Mouse (Mus musculus) midbrain, embryonic 14.5 days (tissue): ENCODE results near the gene S1pr5. TPM values are rescaled to one million over a fixed set of nuclear protein-coding genes. Genes with fewer than 3 reads are reported as not detected.
A peak's percentile ranks its signal among the peaks of the same experiment; 100 is the strongest.
"Not testable (repeated sequence)": the region's sequence is repeated elsewhere in the genome, so short reads cannot be mapped to it uniquely, and the experiment has no call there.

Experiments
- ATAC-seq: fragments of 200-750 bp; cut with Nextera tagmentation; 2 replicates; pipeline ENCODE4 v1.8.0; 2017; ENCODE audit warnings: moderate number of reproducible peaks, moderate library complexity; ENCODE audit not compliant: low FRiP score, low TSS enrichment
- DNase-seq: peaks from one replicate; pipeline ENCODE4 v3.0.0-alpha.2; 2015
- H3K27ac ChIP-seq: fragments of 300-500 bp; sonication (generic); replicated peaks from 2 replicates; pipeline ENCODE4 v1.5.1; 2014; ENCODE audit warnings: mild to moderate bottlenecking, low read depth, low read length, moderate library complexity
- H3K27me3 ChIP-seq: fragments of 300-500 bp; sonication (generic); 2 replicates; pipeline ENCODE4 v1.6.1; 2014; ENCODE audit warnings: low read length, control low read depth, mixed read lengths; ENCODE audit not compliant: control insufficient read depth, insufficient read depth
- H3K36me3 ChIP-seq: fragments of 300-500 bp; sonication (generic); 2 replicates; pipeline ENCODE4 v1.6.1; 2014; ENCODE audit warnings: low read length, control low read depth; ENCODE audit not compliant: control insufficient read depth, insufficient read depth
- H3K4me1 ChIP-seq: fragments of 300-500 bp; sonication (generic); 2 replicates; pipeline ENCODE4 v1.6.1; 2014; ENCODE audit warnings: mild to moderate bottlenecking, antibody characterized with exemption, low read length, control low read depth; ENCODE audit not compliant: control insufficient read depth, insufficient read depth
- H3K4me2 ChIP-seq: fragments of 300-500 bp; sonication (generic); 2 replicates; pipeline ENCODE4 v1.6.1; 2014; ENCODE audit warnings: mild to moderate bottlenecking, low read length, moderate library complexity
- H3K4me3 ChIP-seq: fragments of 300-500 bp; sonication (generic); replicated peaks from 2 replicates; pipeline ENCODE4 v1.5.1; 2014; ENCODE audit warnings: low read depth, low read length
- H3K9ac ChIP-seq: fragments of 300-500 bp; sonication (generic); replicated peaks from 2 replicates; pipeline ENCODE4 v1.6.1; 2014; ENCODE audit warnings: mild to moderate bottlenecking, low read length, moderate library complexity
- H3K9me3 ChIP-seq: fragments of 300-500 bp; sonication (generic); 2 replicates; pipeline ENCODE4 v1.6.1; 2016; ENCODE audit warnings: low read length, control low read depth, mixed read lengths; ENCODE audit not compliant: control insufficient read depth
- WGBS: fragments of 180-500 bp; shearing (Covaris S2); extraction: QIAGEN DNeasy Blood & Tissue Kit; methylation state at CpG from one replicate; pipeline ENCODE4 v1.1.7; 2014; 5-methylcytosine and 5-hydroxymethylcytosine counted together
- polyA plus RNA-seq: library from polyadenylated mRNA; unstranded; fragments of >200 nt; fragmentation: Nextera tagmentation; extraction: Ambion mirVana; gene quantifications from 2 replicates; pipeline ENCODE4 v1.2.1, GENCODE M21; 2014

Gene S1pr5
- polyA plus RNA-seq, 1 experiment from 2014 or later = 2.3 TPM

DNA sequence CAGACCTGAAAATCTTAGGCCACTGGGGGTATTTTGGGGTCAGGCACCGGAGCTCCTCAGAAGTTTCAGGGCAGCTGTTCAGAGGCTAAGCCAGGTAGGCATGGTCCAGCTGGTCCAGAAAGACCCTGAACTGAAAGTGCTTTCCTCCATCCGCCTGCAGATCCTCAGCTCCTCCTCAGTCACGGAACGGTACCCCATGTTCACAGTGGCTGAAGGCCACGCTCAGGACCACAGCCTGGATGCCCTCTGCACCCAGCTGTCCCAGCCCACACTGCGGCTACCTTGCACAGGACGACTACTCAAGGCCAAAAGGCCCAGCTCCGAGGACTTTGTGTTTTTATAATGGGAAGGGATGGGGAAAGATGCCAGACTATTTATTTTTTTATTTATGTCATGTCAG, 24.9 kb upstream of the S1pr5 start:
- DNase-seq (no peak), ATAC-seq (no peak)
- no peak overlapping the region for H3K4me3 ChIP-seq
- H3K4me1 ChIP-seq = no peaks in the 10 kb centered on the region
- no peak overlapping the region for H3K27ac ChIP-seq
- H3K9ac ChIP-seq = no peak overlapping the region
- WGBS = 87% methylated on average over 8 of the region's 8 CpGs
- no peaks in the 10 kb centered on the region for H3K9me3 ChIP-seq
- no peak overlapping the region for H3K4me2 ChIP-seq
- peaks cover 98% of the 10 kb centered on the region for H3K36me3 ChIP-seq
- H3K27me3 ChIP-seq = no peaks in the 10 kb centered on the region

DNA sequence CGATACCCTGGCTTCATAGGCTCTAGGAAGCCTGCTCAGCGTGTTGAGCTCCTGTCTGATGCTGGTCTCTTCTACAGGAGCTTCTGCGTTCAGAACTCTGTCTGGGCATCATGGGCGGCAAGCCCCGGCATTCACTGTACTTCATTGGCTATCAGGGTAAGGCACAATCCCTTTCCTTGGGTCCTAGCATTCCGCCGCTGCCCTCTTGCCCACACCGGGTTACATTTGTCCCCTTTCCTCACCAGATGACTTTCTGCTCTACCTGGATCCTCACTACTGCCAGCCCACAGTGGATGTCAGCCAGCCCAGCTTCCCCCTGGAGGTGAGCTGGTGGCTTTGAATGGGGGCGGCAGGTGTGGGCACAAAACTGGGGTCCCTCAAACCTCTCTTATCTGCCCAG, 24.1 kb upstream of the S1pr5 start:
- no peaks in the 10 kb centered on the region for H3K9me3 ChIP-seq
- H3K4me2 ChIP-seq = no peak overlapping the region
- no peaks in the 10 kb centered on the region for H3K27me3 ChIP-seq
- H3K27ac ChIP-seq = no peak overlapping the region
- ATAC-seq (no peak), DNase-seq (no peak)
- no peaks in the 10 kb centered on the region for H3K4me1 ChIP-seq
- no peak overlapping the region for H3K4me3 ChIP-seq
- peaks cover 96% of the 10 kb centered on the region for H3K36me3 ChIP-seq
- H3K9ac ChIP-seq = no peak overlapping the region
- 94% methylated on average over 9 of the region's 9 CpGs for WGBS

DNA sequence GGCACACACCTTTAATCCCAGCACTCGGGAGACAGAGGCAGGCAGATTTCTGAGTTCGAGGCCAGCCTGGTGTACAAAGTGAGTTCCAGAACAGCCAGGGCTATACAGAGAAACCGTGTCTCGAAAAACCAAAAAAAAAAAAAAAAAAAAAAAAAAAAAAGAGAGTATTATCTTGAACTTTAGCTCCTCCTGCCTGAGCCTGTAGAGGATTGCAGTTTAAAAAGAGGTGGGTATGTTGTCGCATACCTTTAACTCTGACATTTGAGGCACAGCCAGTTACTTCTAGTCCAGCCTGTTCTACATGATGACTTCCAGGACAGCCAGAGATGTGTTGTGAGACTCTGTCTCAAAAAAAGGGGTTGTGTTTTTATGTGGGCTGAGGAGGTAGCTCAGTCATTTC, 21.3 kb upstream of the S1pr5 start:
- H3K36me3 ChIP-seq = peaks cover 73% of the 10 kb centered on the region
- not testable (repeated sequence) for H3K4me3 ChIP-seq, H3K4me2 ChIP-seq, H3K9ac ChIP-seq, H3K27me3 ChIP-seq, H3K27ac ChIP-seq, ATAC-seq, H3K9me3 ChIP-seq, DNase-seq
- H3K4me1 ChIP-seq = peaks cover 13% of the 10 kb centered on the region
- WGBS = 89% methylated on average over 5 of the region's 5 CpGs

DNA sequence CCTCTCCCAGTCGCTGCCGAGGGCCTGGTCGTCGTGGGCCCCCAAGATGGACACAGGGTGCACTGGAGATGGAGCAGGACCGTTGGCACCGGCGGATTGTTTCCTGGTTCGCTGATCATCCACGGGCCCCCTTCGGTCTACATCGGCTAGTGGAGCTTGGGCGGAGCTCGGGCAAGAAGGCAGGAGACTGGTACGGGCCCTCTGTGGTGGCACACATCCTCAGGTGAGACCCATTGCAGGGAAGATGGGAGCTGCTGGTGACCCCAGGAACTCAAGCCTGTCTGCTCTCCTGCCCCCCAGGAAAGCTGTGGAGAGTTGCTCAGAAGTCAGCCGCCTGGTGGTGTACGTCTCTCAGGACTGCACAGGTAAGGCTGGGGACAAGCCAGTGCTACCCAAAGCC, 20.1 kb upstream of the S1pr5 start:
- H3K36me3 ChIP-seq = peaks cover 61% of the 10 kb centered on the region
- no peak overlapping the region for H3K27ac ChIP-seq
- H3K9me3 ChIP-seq = no peaks in the 10 kb centered on the region
- ATAC-seq (no peak), DNase-seq (no peak)
- H3K4me3 ChIP-seq = no peak overlapping the region
- WGBS = 94% methylated on average over 16 of the region's 16 CpGs
- H3K4me2 ChIP-seq = no peak overlapping the region
- H3K9ac ChIP-seq = no peak overlapping the region
- H3K4me1 ChIP-seq = peaks cover 16% of the 10 kb centered on the region
- H3K27me3 ChIP-seq = no peaks in the 10 kb centered on the region

DNA sequence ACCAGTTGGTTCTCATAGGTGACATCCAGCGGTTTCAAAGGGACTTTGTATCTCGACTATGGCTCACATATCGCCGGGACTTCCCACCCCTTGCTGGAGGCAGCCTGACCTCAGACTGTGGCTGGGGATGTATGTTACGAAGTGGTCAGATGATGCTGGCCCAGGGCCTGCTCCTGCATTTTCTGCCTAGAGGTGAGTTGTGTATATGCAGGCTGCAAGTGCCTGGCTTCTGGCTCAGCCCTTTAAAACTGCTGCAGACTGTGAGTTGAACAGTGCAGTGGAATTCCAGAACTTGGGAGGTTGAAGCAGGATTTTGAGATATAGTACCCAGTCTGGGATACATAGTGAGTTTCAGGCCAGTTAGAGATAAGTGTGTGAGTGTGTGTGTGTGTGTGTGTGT, 18.6 kb upstream of the S1pr5 start:
- H3K27me3 ChIP-seq = no peaks in the 10 kb centered on the region
- H3K4me3 ChIP-seq = no peak overlapping the region
- H3K4me2 ChIP-seq = peak overlapping the region; percentile 70
- no peak for DNase-seq
- peaks cover 16% of the 10 kb centered on the region for H3K4me1 ChIP-seq
- no peak overlapping the region for H3K27ac ChIP-seq
- H3K9ac ChIP-seq = 0 out of 2 replicates have a peak overlapping the region, but pooled peaks have one; percentile 20
- H3K9me3 ChIP-seq = no peaks in the 10 kb centered on the region
- WGBS = 96% methylated on average over 5 of the region's 5 CpGs
- peaks cover 46% of the 10 kb centered on the region for H3K36me3 ChIP-seq
- ATAC-seq = no peak

DNA sequence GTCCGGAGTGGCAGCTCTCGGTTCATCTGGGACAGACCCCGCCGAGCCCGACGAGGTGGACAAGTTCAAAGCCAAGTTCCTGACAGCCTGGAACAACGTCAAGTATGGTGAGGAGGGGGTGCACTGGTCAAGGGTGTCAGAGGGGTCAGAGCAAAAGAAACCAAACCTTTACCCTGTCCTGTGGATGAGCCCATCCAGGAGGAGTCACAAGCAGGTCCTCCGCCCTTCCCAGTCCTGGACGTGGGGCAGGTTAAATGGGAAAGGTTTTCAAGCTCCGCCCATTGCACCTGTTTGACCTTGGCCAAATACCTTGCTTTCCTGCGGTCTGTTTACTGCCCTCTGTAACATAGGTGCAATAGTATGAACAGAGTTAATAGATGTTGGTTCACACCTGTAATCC, 17.4 kb upstream of the S1pr5 start:
- H3K27ac ChIP-seq = no peak overlapping the region
- peak; percentile 51 for ATAC-seq
- WGBS = 6% methylated on average over 11 of the region's 11 CpGs

DNA sequence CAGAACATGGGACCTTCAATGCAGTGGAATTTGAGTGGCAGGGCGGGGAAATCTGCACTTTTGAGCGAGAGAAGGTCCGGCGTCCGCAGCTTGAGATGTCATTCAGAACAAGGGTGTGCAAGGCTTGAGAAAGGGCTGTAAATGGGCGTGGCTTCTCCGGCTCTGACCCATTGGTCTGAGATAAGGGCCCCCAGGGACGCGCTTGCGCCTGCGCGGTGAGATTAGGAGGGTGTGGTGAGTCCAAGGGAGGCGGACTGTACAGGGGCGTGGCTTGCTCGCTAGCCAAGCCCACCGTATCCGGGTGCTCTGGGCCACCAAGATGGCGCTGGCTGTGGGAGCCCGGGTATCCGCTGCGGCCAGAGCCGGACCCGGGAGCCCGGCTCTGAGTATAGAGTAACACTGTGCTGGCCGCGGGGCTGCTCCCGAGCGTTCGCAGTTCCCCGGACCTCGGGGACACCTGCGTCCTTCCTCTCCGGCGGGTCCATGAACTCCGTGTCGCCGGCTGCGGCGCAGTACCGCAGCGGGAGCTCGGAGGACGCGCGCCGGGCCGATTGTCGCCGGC, 16.8 kb upstream of the S1pr5 start, which contains the start of gene Atg4d:
TSS of gene Atg4d (plus strand) at position 294 of the 562 bp plus-strand sequence.
- H3K27me3 ChIP-seq = no peaks in the 10 kb centered on the region
- peaks cover 16% of the 10 kb centered on the region for H3K4me1 ChIP-seq
- peak within 1 kb of the TSS; percentile 84 for H3K9ac ChIP-seq
- WGBS = under 1% methylated on average over 49 of the region's 49 CpGs
- no peaks in the 10 kb centered on the region for H3K9me3 ChIP-seq
- H3K27ac ChIP-seq = peak within 1 kb of the TSS; percentile 76
- peak; percentile 99 for DNase-seq
- ATAC-seq = peak; percentile 98
- peak within 1 kb of the TSS; percentile 90 for H3K4me3 ChIP-seq
- H3K36me3 ChIP-seq = peaks cover 28% of the 10 kb centered on the region
- peak within 1 kb of the TSS; percentile 70 for H3K4me2 ChIP-seq

More for the DNA sequence above, 17.4 kb upstream of the S1pr5 start:
- Histone ChIP-seq H3K4me2 (peak overlapping the region; percentile 70), H3K4me3 (peak overlapping the region; percentile 90), H3K4me1 (peaks cover 16% of the 10 kb centered on the region), H3K36me3 (peaks cover 34% of the 10 kb centered on the region), H3K27me3 (no peaks in the 10 kb centered on the region), H3K9me3 (no peaks in the 10 kb centered on the region), H3K9ac (peak overlapping the region; percentile 84)
- no peak for DNase-seq

DNA sequence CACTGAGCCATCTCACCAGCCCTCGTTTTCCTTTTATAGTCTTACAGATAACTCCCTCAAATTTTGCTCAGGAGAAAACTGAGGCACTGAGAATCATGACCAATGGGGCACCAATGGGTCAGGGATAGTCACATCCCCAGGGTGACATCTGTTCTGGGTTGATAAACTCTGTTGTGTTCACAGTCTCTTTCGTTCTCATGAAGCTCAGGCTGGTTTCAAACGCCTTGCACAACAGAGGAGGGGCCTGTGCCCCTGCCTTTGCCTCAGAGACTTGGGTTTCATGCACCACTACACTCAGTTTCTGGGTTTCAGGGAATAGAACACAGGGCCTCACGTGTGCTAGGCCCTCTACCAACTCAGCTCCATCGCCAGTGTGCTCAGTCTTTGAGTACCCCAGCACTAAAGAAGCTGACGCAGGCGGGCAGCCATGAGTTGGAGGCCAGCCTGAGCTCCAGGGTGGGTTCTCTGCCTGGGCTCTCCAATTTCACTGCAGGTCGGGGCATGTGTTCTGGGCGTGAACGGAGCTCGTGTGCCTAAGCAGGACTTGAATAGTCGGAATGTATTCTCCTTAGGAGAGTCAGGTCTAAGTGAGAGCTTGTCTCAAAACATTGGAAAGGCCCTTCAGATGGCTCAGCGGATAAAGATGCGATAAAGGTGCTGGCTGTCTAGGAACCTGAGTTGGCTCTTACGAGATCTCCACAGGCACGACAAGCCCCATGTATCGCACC, 16.2 kb upstream of the S1pr5 start:
- no peak for DNase-seq
- WGBS = 17% methylated on average over 17 of the region's 17 CpGs
- peak overlapping the region; percentile 90 for H3K4me3 ChIP-seq
- H3K27ac ChIP-seq = peak overlapping the region; percentile 76
- no peaks in the 10 kb centered on the region for H3K27me3 ChIP-seq
- peaks cover 16% of the 10 kb centered on the region for H3K4me1 ChIP-seq
- peak overlapping the region; percentile 70 for H3K4me2 ChIP-seq
- 0 out of 2 replicates have a peak, but pooled peaks have one; percentile 3 for ATAC-seq
- peaks cover 23% of the 10 kb centered on the region for H3K36me3 ChIP-seq
- H3K9me3 ChIP-seq = no peaks in the 10 kb centered on the region
- peak overlapping the region; percentile 57 for H3K9ac ChIP-seq

DNA sequence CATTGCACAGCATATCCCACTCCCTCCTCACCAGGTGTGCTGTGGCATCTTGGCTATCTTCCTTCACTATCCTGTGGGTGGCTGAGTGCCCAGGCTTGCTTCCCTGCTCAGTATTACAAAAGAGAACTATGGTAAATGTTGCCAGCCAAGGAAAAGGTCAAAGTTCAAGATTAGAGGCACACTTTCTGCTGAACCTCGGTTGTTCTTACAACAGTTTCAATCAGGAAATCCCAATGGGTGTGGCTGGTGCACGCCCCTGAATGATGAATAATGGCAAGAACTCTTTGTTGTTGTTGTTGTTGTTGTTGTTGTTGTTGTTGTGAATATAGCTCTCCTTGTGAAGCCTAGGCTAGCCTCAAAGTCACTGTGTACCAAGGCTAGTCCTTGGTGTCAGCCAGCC, 13.6 kb upstream of the S1pr5 start:
- H3K4me2 ChIP-seq = no peak overlapping the region
- ATAC-seq = no peak
- H3K9me3 ChIP-seq = no peaks in the 10 kb centered on the region
- H3K4me1 ChIP-seq = peaks cover 15% of the 10 kb centered on the region
- DNase-seq = no peak
- no peak overlapping the region for H3K9ac ChIP-seq
- H3K4me3 ChIP-seq = no peak overlapping the region
- H3K27ac ChIP-seq = no peak overlapping the region
- 69% methylated on average over 2 of the region's 2 CpGs for WGBS
- no peaks in the 10 kb centered on the region for H3K27me3 ChIP-seq
- H3K36me3 ChIP-seq = peaks cover 1% of the 10 kb centered on the region; the same call in 1 of the 2 replicates
